Mouse (Mus musculus) liver, adult 2 months (tissue): Measurements from ENCODE around the gene Nppb. TPM values are rescaled to one million over a fixed set of nuclear protein-coding genes. Genes with fewer than 3 reads are reported as not detected.

Experiments
- DNase-seq: peaks from one replicate; pipeline ENCODE4 v3.0.0-alpha.2; 2011; ENCODE audit warnings: low read depth, low spot score; ENCODE audit errors: extremely low read depth
- H3K27ac ChIP-seq: fragments of 200-500 bp; replicated peaks from 2 replicates; pipeline ENCODE4 v1.5.1; 2012; ENCODE audit warnings: low read depth, mild to moderate bottlenecking, control low read depth, inconsistent platforms, low read length; ENCODE audit not compliant: insufficient read depth
- H3K27me3 ChIP-seq: fragments of 200-500 bp; 2 replicates; pipeline ENCODE4 v1.6.1; 2012; ENCODE audit warnings: mild to moderate bottlenecking, moderate library complexity, low read length, inconsistent platforms; ENCODE audit not compliant: control insufficient read depth, insufficient read depth
- H3K36me3 ChIP-seq: fragments of 200-500 bp; 2 replicates; pipeline ENCODE4 v1.6.1; 2012; ENCODE audit warnings: low read length, inconsistent platforms; ENCODE audit not compliant: control insufficient read depth, insufficient read depth
- H3K4me1 ChIP-seq: fragments of 200-500 bp; 2 replicates; pipeline ENCODE4 v1.6.1; 2011; ENCODE audit warnings: low read length; ENCODE audit not compliant: control insufficient read depth, insufficient read depth
- H3K4me3 ChIP-seq: fragments of 200-500 bp; 2 replicates; pipeline ENCODE4 v1.5.1; 2011; ENCODE audit warnings: low read depth, mild to moderate bottlenecking, control low read depth, low read length, moderate library complexity; ENCODE audit not compliant: insufficient read depth
- H3K79me2 ChIP-seq: fragments of 200-500 bp; 2 replicates; pipeline ENCODE4 v1.6.1; 2012; ENCODE audit warnings: inconsistent platforms, mild to moderate bottlenecking, low read length, moderate library complexity; ENCODE audit not compliant: control insufficient read depth, insufficient read depth
- H3K9ac ChIP-seq: fragments of 200-500 bp; 2 replicates; pipeline ENCODE4 v1.6.1; 2012; ENCODE audit warnings: low read depth, mild to moderate bottlenecking, control low read depth, inconsistent platforms, low read length
- CTCF ChIP-seq: fragments of 200-500 bp; IDR thresholded peaks from 2 replicates; pipeline ENCODE4 v1.5.1; 2011; ENCODE audit warnings: low read depth, low read length, control low read depth
- POLR2A ChIP-seq: fragments of 200-500 bp; IDR thresholded peaks from 2 replicates; pipeline ENCODE4 v1.6.1; 2011; ENCODE audit warnings: low read length, control low read depth; ENCODE audit not compliant: insufficient read depth; ENCODE audit errors: extremely low read depth
- WGBS: fragments of 180-500 bp; shearing (Covaris S2); methylation state at CpG from one replicate; pipeline ENCODE4 v1.1.7; 2018; 5-methylcytosine and 5-hydroxymethylcytosine counted together
- polyA plus RNA-seq: library from polyadenylated mRNA; depleted of rRNA; stranded (reverse); fragments of >200 nt; gene quantifications from 2 replicates; pipeline ENCODE4 v1.2.3, GENCODE M21; 2012
- total RNA-seq: library from RNA; depleted of rRNA; stranded (reverse); fragments of >200 nt; gene quantifications from 2 replicates; pipeline ENCODE4 v1.2.3, GENCODE M21; 2014

Gene Nppb
- total and polyA plus RNA-seq, 2 experiments, result not detected

DNA sequence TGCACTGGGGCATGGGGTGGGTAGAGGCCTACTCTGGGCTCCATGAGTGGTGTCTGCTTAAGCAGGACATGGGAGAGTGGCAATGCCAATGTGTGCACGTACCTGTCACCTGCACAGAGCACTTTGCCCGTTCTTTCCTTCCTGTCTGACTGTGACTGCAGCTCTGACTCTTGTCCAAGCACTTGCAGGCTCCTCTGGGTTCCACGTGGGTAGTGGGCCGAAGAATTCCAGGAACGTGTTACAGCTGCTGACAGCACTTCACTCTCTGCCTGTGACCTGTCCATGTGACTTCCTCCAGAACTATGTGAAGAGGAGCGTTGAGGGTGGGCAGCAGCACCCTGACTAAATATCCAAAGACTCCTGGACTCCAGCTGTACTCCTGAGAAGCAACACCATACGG is 19.9 kb upstream of the Nppb start:
- no peak overlapping the region for H3K9ac ChIP-seq
- TF ChIP-seq CTCF (no peak), POLR2A (no peak)
- 72% methylated on average over 7 of the region's 7 CpGs for WGBS
- H3K4me1 ChIP-seq, result no peaks in the 10 kb centered on the region
- DNase-seq, result no peak
- H3K79me2 ChIP-seq, result no peaks in the 10 kb centered on the region
- no peak overlapping the region for H3K27ac ChIP-seq
- H3K36me3 ChIP-seq, result no peaks in the 10 kb centered on the region
- no peak overlapping the region for H3K4me3 ChIP-seq
- no peaks in the 10 kb centered on the region for H3K27me3 ChIP-seq

DNA sequence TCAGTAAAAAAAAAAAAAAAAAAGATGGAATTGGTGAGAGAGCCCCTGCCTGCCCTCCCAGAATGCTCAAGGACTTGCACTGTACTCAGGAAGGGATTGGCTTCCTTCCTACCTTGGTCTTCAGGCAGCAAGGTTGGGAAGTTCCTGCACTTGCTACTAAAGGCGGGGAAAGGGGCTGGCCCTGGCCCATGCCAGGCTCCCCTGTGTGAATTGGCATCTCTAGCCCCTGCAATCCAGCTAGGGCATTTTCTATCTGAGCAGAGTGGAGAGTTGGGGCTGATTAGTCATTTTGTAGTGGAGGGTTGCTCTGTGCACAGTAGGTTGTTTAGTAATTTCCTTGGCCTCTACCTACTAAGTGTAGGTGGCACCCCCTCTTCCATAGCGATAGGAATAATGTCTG is 16.8 kb upstream of the Nppb start:
- Histone ChIP-seq H3K36me3 (no peaks in the 10 kb centered on the region), H3K27ac (no peak overlapping the region), H3K79me2 (no peaks in the 10 kb centered on the region), H3K4me3 (no peak overlapping the region), H3K27me3 (no peaks in the 10 kb centered on the region), H3K4me1 (no peaks in the 10 kb centered on the region), H3K9ac (no peak overlapping the region)
- DNase-seq, result no peak
- TF ChIP-seq CTCF (no peak), POLR2A (no peak)
- 75% methylated on average over 2 of the region's 2 CpGs for WGBS

GRCm38 (mm10) chr4:147969337-147969736 is 16.3 kb upstream of the Nppb start:
- TF ChIP-seq CTCF (no peak), POLR2A (no peak)
- H3K4me1 ChIP-seq, result no peaks in the 10 kb centered on the region
- H3K9ac ChIP-seq, result no peak overlapping the region
- H3K36me3 ChIP-seq, result no peaks in the 10 kb centered on the region
- WGBS, result 33% methylated on average over 9 of the region's 9 CpGs
- no peak overlapping the region for H3K27ac ChIP-seq
- no peak for DNase-seq
- H3K27me3 ChIP-seq, result no peaks in the 10 kb centered on the region
- no peak overlapping the region for H3K4me3 ChIP-seq
- no peaks in the 10 kb centered on the region for H3K79me2 ChIP-seq

GRCm38 (mm10) chr4:147976237-147976636 is 9.4 kb upstream of the Nppb start:
- Histone ChIP-seq H3K79me2 (no peaks in the 10 kb centered on the region), H3K9ac (no peak overlapping the region), H3K36me3 (no peaks in the 10 kb centered on the region), H3K27me3 (peaks cover 3% of the 10 kb centered on the region; the same call in 1 of the 2 replicates), H3K4me3 (no peak overlapping the region), H3K4me1 (no peaks in the 10 kb centered on the region), H3K27ac (no peak overlapping the region)
- TF ChIP-seq POLR2A (no peak), CTCF (no peak)
- DNase-seq, result no peak
- WGBS, result 63% methylated on average over 3 of the region's 3 CpGs

DNA sequence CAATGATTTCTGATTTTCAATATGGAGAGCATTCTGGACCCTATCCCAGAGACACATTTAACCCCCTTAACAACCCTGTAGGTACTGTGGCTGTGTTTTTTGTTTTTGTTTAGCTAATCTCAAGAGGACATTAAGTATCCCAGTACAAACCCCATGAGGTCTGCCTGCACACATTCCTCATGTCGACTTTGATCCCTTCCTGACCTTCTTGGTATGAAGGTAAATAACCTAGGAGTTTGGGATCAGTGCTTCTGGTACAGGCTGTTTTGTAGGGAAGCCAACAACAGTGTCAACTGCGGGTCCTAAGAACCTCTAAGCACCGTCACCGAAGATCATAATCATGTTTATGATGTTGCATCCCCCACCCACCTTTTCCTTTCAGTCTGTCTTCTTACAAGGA is 7.9 kb upstream of the Nppb start:
- Histone ChIP-seq H3K36me3 (no peaks in the 10 kb centered on the region), H3K79me2 (no peaks in the 10 kb centered on the region), H3K27ac (no peak overlapping the region), H3K4me1 (no peaks in the 10 kb centered on the region), H3K9ac (no peak overlapping the region), H3K27me3 (peaks cover 3% of the 10 kb centered on the region; the same call in 1 of the 2 replicates), H3K4me3 (no peak overlapping the region)
- no peak for TF ChIP-seq CTCF
- WGBS, result 78% methylated on average over 4 of the region's 4 CpGs
- no peak for DNase-seq

DNA sequence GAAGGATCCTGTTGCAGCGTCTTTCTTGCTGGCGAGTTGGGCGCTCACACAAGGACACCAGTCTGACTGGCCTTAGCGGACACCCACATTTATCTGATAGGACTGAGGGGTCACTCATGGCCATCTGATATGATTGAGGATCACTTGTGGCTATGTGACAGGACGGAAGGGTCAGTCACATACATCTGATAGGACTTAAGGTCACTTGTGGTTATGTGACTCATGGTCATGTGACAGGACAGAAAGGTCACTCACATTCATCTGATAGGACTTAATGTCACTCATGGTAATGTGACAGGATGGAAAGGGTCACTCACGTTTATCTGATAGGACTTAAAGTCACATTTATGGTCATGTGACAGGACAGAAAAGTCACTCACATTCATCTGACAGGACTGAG is 7.2 kb upstream of the Nppb start:
- no peaks in the 10 kb centered on the region for H3K79me2 ChIP-seq
- no peaks in the 10 kb centered on the region for H3K4me1 ChIP-seq
- peaks cover 3% of the 10 kb centered on the region; the same call in 1 of the 2 replicates for H3K27me3 ChIP-seq
- no peak for DNase-seq
- H3K9ac ChIP-seq, result no peak overlapping the region
- WGBS, result 91% methylated on average over 6 of the region's 6 CpGs
- TF ChIP-seq POLR2A (no peak), CTCF (no peak)
- H3K27ac ChIP-seq, result no peak overlapping the region
- H3K4me3 ChIP-seq, result no peak overlapping the region
- no peaks in the 10 kb centered on the region for H3K36me3 ChIP-seq
